Mouse (Mus musculus) midbrain, postnatal 0 days (tissue): ENCODE data around the gene Tmem189. TPM values are rescaled to one million over a fixed set of nuclear protein-coding genes. Genes with fewer than 3 reads are reported as not detected.

ENCODE experiments used
- ATAC-seq: fragments of 200-750 bp; cut with Nextera tagmentation; 2 replicates; pipeline ENCODE4 v1.8.0; 2017; ENCODE audit warnings: moderate number of reproducible peaks, mild to moderate bottlenecking, moderate TSS enrichment, moderate library complexity; ENCODE audit not compliant: low FRiP score
- DNase-seq: peaks from one replicate; pipeline ENCODE4 v3.0.0-alpha.2; 2015; ENCODE audit warnings: low spot score
- H3K27ac ChIP-seq: fragments of 300-500 bp; sonication (generic); 2 replicates; pipeline ENCODE4 v1.5.1; 2014; ENCODE audit warnings: low read depth, mild to moderate bottlenecking, low read length, mixed read lengths
- H3K27me3 ChIP-seq: fragments of 300-500 bp; sonication (generic); 2 replicates; pipeline ENCODE4 v1.6.1; 2014; ENCODE audit warnings: low read length, control low read depth, mixed read lengths; ENCODE audit not compliant: insufficient read depth
- H3K36me3 ChIP-seq: fragments of 300-500 bp; sonication (generic); 2 replicates; pipeline ENCODE4 v1.6.1; 2014; ENCODE audit warnings: low read length, control low read depth, mixed read lengths; ENCODE audit not compliant: insufficient read depth
- H3K4me1 ChIP-seq: fragments of 300-500 bp; sonication (generic); 2 replicates; pipeline ENCODE4 v1.6.1; 2014; ENCODE audit warnings: mild to moderate bottlenecking, control low read depth, antibody characterized with exemption, low read length, mixed read lengths; ENCODE audit not compliant: insufficient read depth
- H3K4me2 ChIP-seq: fragments of 300-500 bp; sonication (generic); 2 replicates; pipeline ENCODE4 v1.6.1; 2014; ENCODE audit warnings: low read depth, mild to moderate bottlenecking, low read length, mixed read lengths; ENCODE audit not compliant: poor library complexity, severe bottlenecking
- H3K4me3 ChIP-seq: fragments of 300-500 bp; sonication (generic); 2 replicates; pipeline ENCODE4 v1.5.1; 2014; ENCODE audit warnings: low read depth, mild to moderate bottlenecking, low read length, moderate library complexity
- H3K9ac ChIP-seq: fragments of 300-500 bp; sonication (generic); replicated peaks from 2 replicates; pipeline ENCODE4 v1.6.1; 2014; ENCODE audit warnings: mild to moderate bottlenecking, low read length, moderate library complexity, mixed read lengths; ENCODE audit not compliant: poor library complexity, severe bottlenecking
- H3K9me3 ChIP-seq: fragments of 300-500 bp; sonication (generic); 2 replicates; pipeline ENCODE4 v1.6.1; 2016; ENCODE audit warnings: low read length, control low read depth
- CTCF ChIP-seq: IDR thresholded peaks from 2 replicates; pipeline ENCODE4 v1.5.1; 2016; ENCODE audit warnings: antibody characterized with exemption, mild to moderate bottlenecking
- WGBS: fragments of 180-500 bp; shearing (Covaris S2); extraction: QIAGEN DNeasy Blood & Tissue Kit; methylation state at CpG from one replicate; pipeline ENCODE4 v1.1.7; 2014; 5-methylcytosine and 5-hydroxymethylcytosine counted together
- polyA plus RNA-seq: library from polyadenylated mRNA; unstranded; fragments of >200 nt; fragmentation: Nextera tagmentation; extraction: Ambion mirVana; gene quantifications from 2 replicates; pipeline ENCODE4 v1.2.1, GENCODE M21; 2015
- total RNA-seq: library from RNA; depleted of rRNA; stranded (reverse); fragments of >200 nt; gene quantifications from 2 replicates; pipeline ENCODE4 v1.2.3, GENCODE M21; 2014

Gene Tmem189
- total and polyA plus RNA-seq, 2 experiments from 2014 or later, result 33.5 to 65.9 TPM

DNA sequence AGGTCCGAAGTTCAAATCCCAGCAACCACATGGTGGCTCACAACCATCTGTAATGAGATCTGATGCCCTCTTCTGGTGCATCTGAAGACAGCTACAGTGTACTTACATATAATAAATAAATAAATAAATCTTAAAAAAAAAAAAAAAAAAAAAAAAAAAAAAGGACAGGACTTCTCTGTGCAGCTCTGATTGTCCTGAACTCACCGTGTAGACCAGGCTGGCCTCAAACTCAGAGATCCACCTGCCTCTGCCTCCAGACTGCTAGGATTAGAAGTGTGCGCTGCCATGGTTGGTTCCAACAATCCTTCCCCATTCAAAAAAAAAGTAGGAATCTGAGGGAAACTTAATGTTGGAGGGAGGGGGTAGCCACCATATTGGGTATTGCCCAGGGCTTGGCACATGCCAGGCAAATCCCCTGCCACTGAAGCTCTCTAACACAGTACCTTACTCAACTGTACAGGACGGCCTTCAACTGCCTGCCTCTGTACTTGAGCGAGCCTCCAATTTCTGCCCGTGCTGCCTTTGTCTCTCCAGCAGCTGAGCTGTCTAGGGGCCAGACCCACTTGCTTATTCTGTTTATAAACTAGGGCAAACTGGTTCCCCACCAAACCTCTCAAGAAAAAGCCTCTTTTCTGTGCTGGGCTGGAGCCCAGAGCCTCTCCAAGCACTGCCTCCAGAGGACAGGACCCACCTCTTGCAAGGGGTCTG lies 65.1 kb downstream of the Tmem189 start:
- TF ChIP-seq CTCF, result no peak
- Histone ChIP-seq H3K27me3 (no peaks in the 10 kb centered on the region), H3K9ac (no peak overlapping the region), H3K4me1 (0 out of 2 replicates have a peak, but pooled peaks cover 6% of the 10 kb centered on the region), H3K4me3 (no peak overlapping the region), H3K4me2 (no peak overlapping the region), H3K27ac (no peak overlapping the region), H3K9me3 (no peaks in the 10 kb centered on the region), H3K36me3 (0 out of 2 replicates have a peak, but pooled peaks cover 3% of the 10 kb centered on the region)
- ATAC-seq, result no peak
- WGBS, result 79% methylated on average over 5 of the region's 6 CpGs
- no peak for DNase-seq

DNA sequence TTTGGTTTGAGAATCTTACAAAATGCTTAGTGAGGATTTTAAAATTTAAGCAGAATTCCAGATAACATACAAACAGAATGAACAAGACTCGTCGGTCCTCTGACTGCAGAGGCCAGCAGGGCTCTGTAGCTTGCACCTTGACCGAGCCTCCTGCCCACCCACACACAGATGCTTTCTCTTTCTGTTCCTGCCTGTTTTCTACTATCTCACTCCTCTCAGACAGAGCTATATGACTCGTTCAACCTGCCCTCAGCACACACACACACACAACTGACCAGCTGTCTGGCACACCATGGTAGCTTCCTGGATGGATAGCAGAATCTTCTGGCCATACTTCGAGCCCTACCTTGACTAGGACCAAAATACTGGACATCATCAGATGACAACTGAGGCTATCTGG lies 66.7 kb downstream of the Tmem189 start:
- Histone ChIP-seq H3K9ac (no peak overlapping the region), H3K36me3 (peaks cover 3% of the 10 kb centered on the region; the same call in 1 of the 2 replicates), H3K9me3 (no peaks in the 10 kb centered on the region), H3K4me3 (no peak overlapping the region), H3K4me2 (no peak overlapping the region), H3K4me1 (0 out of 2 replicates have a peak, but pooled peaks cover 6% of the 10 kb centered on the region), H3K27me3 (no peaks in the 10 kb centered on the region), H3K27ac (no peak overlapping the region)
- TF ChIP-seq CTCF, result no peak
- 77% methylated on average over 5 of the region's 5 CpGs for WGBS
- ATAC-seq (no peak), DNase-seq (no peak)

DNA sequence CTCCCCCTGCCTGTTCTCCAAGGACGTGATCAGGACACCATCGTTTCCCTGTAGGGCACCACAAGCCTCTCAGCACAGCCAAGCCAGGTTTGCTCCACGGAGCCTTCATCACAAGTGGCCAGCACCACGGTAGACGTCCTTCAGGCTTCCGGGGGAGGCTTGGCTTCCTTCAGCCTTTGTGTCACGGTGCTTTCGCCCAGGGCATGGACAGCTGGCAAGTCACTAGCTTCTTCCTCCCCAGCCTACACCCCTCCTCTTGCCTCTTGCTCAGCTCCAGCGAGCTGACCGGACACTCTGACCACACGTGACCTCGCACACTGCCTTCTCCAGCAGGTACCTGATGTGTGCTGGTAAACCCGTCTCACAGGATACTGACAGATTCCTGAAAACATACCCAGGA lies 67.3 kb downstream of the Tmem189 start:
- no peak overlapping the region for H3K4me2 ChIP-seq
- no peak overlapping the region for H3K4me3 ChIP-seq
- H3K9me3 ChIP-seq, result no peaks in the 10 kb centered on the region
- H3K9ac ChIP-seq, result no peak overlapping the region
- no peaks in the 10 kb centered on the region for H3K27me3 ChIP-seq
- DNase-seq (no peak), ATAC-seq (no peak)
- WGBS, result 87% methylated on average over 13 of the region's 13 CpGs
- 0 out of 2 replicates have a peak, but pooled peaks cover 6% of the 10 kb centered on the region for H3K4me1 ChIP-seq
- TF ChIP-seq CTCF, result no peak
- no peak overlapping the region for H3K27ac ChIP-seq
- peaks cover under 1% of the 10 kb centered on the region; the same call in 1 of the 2 replicates for H3K36me3 ChIP-seq

DNA sequence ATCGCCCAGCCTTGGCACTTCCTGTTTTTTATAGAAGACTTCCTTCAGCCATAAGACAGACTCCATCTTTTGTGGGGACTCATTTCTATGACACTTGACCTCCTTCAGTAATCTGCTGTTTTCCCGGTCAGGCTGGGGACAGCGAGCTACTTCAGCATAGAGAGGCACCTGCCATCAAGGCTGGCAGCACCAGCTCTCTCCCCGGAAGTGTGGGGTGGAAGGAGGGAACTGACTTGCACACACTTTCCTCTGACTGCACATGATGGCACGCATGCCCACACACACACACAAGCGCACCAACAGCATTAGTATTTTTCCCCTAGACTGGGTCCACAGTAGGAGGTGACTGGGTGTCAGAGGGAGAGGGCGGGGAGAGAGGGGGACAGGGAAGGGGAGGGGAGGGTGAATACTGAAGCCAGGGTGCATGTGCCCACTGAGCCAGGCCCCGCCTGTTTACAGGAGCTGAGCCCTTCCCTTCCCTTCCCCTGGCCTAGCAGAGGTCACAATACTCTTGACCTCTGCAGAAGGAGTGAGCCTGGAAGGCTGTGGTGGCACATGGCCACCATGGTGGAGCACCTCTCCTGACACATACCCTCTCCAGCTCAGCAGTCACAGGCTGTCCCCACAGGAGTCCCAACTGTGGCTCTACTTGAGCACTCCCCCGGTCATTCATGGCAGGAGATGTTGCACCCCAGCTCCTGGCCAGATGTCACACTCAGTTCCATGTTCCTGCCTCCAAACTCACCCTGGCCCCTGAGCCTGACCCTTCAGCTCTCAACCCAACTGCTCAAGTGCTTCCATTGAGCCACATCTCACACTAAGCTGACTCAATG lies 68.2 kb downstream of the Tmem189 start:
- H3K27ac ChIP-seq, result no peak overlapping the region
- ATAC-seq (no peak), DNase-seq (no peak)
- H3K4me2 ChIP-seq, result no peak overlapping the region
- no peaks in the 10 kb centered on the region for H3K9me3 ChIP-seq
- peaks cover 9% of the 10 kb centered on the region for H3K36me3 ChIP-seq
- H3K9ac ChIP-seq, result no peak overlapping the region
- no peak for TF ChIP-seq CTCF
- no peaks in the 10 kb centered on the region for H3K27me3 ChIP-seq
- no peak overlapping the region for H3K4me3 ChIP-seq
- 79% methylated on average over 9 of the region's 9 CpGs for WGBS
- 0 out of 2 replicates have a peak, but pooled peaks cover 6% of the 10 kb centered on the region for H3K4me1 ChIP-seq

DNA sequence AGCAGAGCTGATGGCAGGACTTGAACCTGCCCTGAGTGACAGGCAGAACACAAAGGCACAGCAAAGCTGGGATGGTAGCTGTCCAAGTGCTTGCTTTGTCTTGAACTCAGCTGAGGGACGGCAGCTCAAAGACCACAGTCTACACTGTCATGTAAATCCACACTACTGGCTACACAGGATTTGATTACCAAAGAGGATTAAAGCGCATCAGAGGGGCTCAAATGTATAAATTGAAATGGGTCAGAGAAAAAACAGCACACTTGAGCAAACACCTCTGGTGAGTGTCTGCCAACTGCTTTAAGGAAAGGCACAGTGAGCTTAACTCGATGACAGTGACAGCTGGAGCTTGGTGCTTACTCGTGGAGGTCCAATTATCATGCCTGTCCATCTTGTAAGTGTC lies 72.2 kb downstream of the Tmem189 start:
- ATAC-seq (no peak), DNase-seq (no peak)
- 24% methylated on average over 4 of the region's 4 CpGs for WGBS
- Histone ChIP-seq H3K9me3 (no peaks in the 10 kb centered on the region), H3K4me2 (no peak overlapping the region), H3K27me3 (no peaks in the 10 kb centered on the region), H3K4me3 (no peak overlapping the region), H3K36me3 (peaks cover 25% of the 10 kb centered on the region), H3K9ac (no peak overlapping the region), H3K27ac (no peak overlapping the region), H3K4me1 (no peaks in the 10 kb centered on the region)
- no peak for TF ChIP-seq CTCF

DNA sequence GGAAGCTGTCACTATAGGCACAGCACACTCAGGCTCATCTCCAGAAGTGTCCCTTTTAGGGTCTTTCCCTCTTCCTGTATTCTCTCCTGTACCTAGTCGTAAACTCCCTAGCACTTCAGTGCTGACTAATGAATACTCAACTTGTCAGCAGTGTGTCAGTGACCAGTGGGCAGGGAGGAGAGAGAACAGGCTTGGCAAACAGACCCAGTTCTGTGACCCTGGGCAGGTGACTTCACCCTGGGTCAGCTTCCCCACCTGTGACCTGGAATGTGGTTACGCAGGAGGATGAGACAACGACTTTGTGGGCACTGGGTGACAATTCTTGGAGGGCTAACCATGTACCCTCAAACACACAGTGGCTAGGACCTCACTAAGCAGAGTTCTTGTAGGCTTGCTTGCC lies 72.6 kb downstream of the Tmem189 start:
- WGBS, result 88% methylated on average over 3 of the region's 3 CpGs
- H3K36me3 ChIP-seq, result peaks cover 25% of the 10 kb centered on the region
- TF ChIP-seq CTCF, result no peak
- H3K9ac ChIP-seq, result no peak overlapping the region
- no peaks in the 10 kb centered on the region for H3K27me3 ChIP-seq
- no peaks in the 10 kb centered on the region for H3K9me3 ChIP-seq
- H3K4me3 ChIP-seq, result no peak overlapping the region
- H3K27ac ChIP-seq, result no peak overlapping the region
- H3K4me2 ChIP-seq, result no peak overlapping the region
- H3K4me1 ChIP-seq, result no peaks in the 10 kb centered on the region
- no peak for ATAC-seq
- DNase-seq, result no peak
